Mouse (Mus musculus) liver, postnatal 0 days (tissue): ENCODE data around the gene Atp2b2. TPM values are rescaled to one million over a fixed set of nuclear protein-coding genes. Genes with fewer than 3 reads are reported as not detected.
A peak's percentile ranks its signal among the peaks of the same experiment; 100 is the strongest.

Experiments
- ATAC-seq: fragments of 200-750 bp; cut with Nextera tagmentation; 2 replicates; pipeline ENCODE4 v1.8.0; 2017; ENCODE audit warnings: mild to moderate bottlenecking, moderate library complexity
- DNase-seq: peaks from one replicate; pipeline ENCODE4 v3.0.0-alpha.2; 2016
- H3K27ac ChIP-seq: fragments of 300-500 bp; sonication (generic); 2 replicates; pipeline ENCODE4 v1.5.1; 2014; ENCODE audit warnings: antibody characterized with exemption, moderate library complexity, mild to moderate bottlenecking, low read depth
- H3K27me3 ChIP-seq: fragments of 300-500 bp; sonication (generic); 2 replicates; pipeline ENCODE4 v1.6.1; 2014; ENCODE audit warnings: low read length, control low read depth, mixed read lengths; ENCODE audit not compliant: insufficient read depth
- H3K36me3 ChIP-seq: fragments of 300-500 bp; sonication (generic); replicated peaks from 2 replicates; pipeline ENCODE4 v1.6.1; 2014; ENCODE audit warnings: mild to moderate bottlenecking, control low read depth, low read length, moderate library complexity, mixed read lengths; ENCODE audit not compliant: insufficient read depth
- H3K4me1 ChIP-seq: fragments of 300-500 bp; sonication (generic); 2 replicates; pipeline ENCODE4 v1.6.1; 2014; ENCODE audit warnings: antibody characterized with exemption, mild to moderate bottlenecking, control low read depth; ENCODE audit not compliant: insufficient read depth
- H3K4me2 ChIP-seq: fragments of 300-500 bp; sonication (generic); 2 replicates; pipeline ENCODE4 v1.6.1; 2014; ENCODE audit warnings: low read depth, mild to moderate bottlenecking, low read length, moderate library complexity, mixed read lengths
- H3K4me3 ChIP-seq: fragments of 300-500 bp; sonication (generic); 2 replicates; pipeline ENCODE4 v1.5.1; 2014; ENCODE audit warnings: low read depth, low read length
- H3K9ac ChIP-seq: fragments of 300-500 bp; sonication (generic); replicated peaks from 2 replicates; pipeline ENCODE4 v1.6.1; 2014; ENCODE audit warnings: mild to moderate bottlenecking, moderate library complexity
- H3K9me3 ChIP-seq: fragments of 300-500 bp; sonication (generic); 2 replicates; pipeline ENCODE4 v1.6.1; 2016; ENCODE audit warnings: mild to moderate bottlenecking, control low read depth, low read length, mixed read lengths
- CTCF ChIP-seq: sonication (generic); IDR thresholded peaks from 2 replicates; pipeline ENCODE4 v1.5.1; 2016; ENCODE audit warnings: antibody characterized with exemption, low read depth
- EP300 ChIP-seq: IDR thresholded peaks from 2 replicates; pipeline ENCODE4 v1.6.1; 2016; ENCODE audit warnings: antibody characterized with exemption, low read depth, mild to moderate bottlenecking
- WGBS: fragments of 180-500 bp; shearing (Covaris S2); extraction: QIAGEN DNeasy Blood & Tissue Kit; methylation state at CpG from one replicate; pipeline ENCODE4 v1.1.7; 2014; ENCODE audit not compliant: insufficient replicate concordance; 5-methylcytosine and 5-hydroxymethylcytosine counted together
- polyA plus RNA-seq: library from polyadenylated mRNA; unstranded; fragments of >200 nt; fragmentation: Nextera tagmentation; extraction: Ambion mirVana; gene quantifications from 2 replicates; pipeline ENCODE4 v1.2.1, GENCODE M21; 2015

The Atp2b2 gene
- polyA plus RNA-seq, 1 experiment from 2014 or later, result 0.41 TPM

GRCm38 (mm10) chr6:113742321-113742720 lies 300.1 kb downstream of the Atp2b2 start:
- ATAC-seq (no peak), DNase-seq (no peak)
- whole genome bisulfite sequencing, result 80% methylated on average over 1 of the region's 1 CpGs
- H3K9me3 ChIP-seq, result no peaks in the 10 kb centered on the region
- no peak for TF ChIP-seq EP300
- no peak for TF ChIP-seq CTCF
- H3K27ac ChIP-seq, result no peak overlapping the region
- no peak overlapping the region for H3K4me2 ChIP-seq
- 0 out of 2 replicates have a peak, but pooled peaks cover 1% of the 10 kb centered on the region for H3K27me3 ChIP-seq
- H3K4me3 ChIP-seq, result no peak overlapping the region
- H3K4me1 ChIP-seq, result peaks cover 15% of the 10 kb centered on the region
- H3K9ac ChIP-seq, result no peak overlapping the region
- peaks cover 2% of the 10 kb centered on the region; the same call in 1 of the 2 replicates for H3K36me3 ChIP-seq

- TF ChIP-seq CTCF (no peak), EP300 (no peak)
- H3K4me3 ChIP-seq, result no peak overlapping the region
- no peak overlapping the region for H3K27ac ChIP-seq
- no peak overlapping the region for H3K4me2 ChIP-seq
- H3K9me3 ChIP-seq, result no peaks in the 10 kb centered on the region
- no peak for DNase-seq
- no peak overlapping the region for H3K9ac ChIP-seq
- peaks cover 10% of the 10 kb centered on the region for H3K36me3 ChIP-seq
- H3K4me1 ChIP-seq, result peaks cover 15% of the 10 kb centered on the region
- 61% methylated on average over 2 of the region's 2 CpGs for WGBS
- no peak for ATAC-seq
- H3K27me3 ChIP-seq, result no peaks in the 10 kb centered on the region
Observed at GRCm38 (mm10) chr6:113741425-113741824, 301.0 kb downstream of the Atp2b2 start.

- Histone ChIP-seq H3K9me3 (no peaks in the 10 kb centered on the region), H3K27me3 (no peaks in the 10 kb centered on the region), H3K9ac (peak within 1 kb of the TSS; percentile 76), H3K27ac (peak within 1 kb of the TSS; percentile 13), H3K4me3 (peak within 1 kb of the TSS; percentile 67), H3K4me1 (peaks cover 15% of the 10 kb centered on the region), H3K4me2 (peak within 1 kb of the TSS; percentile 85), H3K36me3 (peaks cover 19% of the 10 kb centered on the region)
- ATAC-seq (peak; percentile 87), DNase-seq (peak; percentile 89)
- 6% methylated on average over 41 of the region's 41 CpGs for WGBS
- TF ChIP-seq EP300, result 0 out of 2 replicates have a peak, but pooled peaks have one; percentile 25
- 0 out of 2 replicates have a peak, but pooled peaks have one; percentile 6 for TF ChIP-seq CTCF
Observed at GRCm38 (mm10) chr6:113740236-113741217, 301.9 kb downstream of the Atp2b2 start, which contains the start of gene Sec13. TSS of gene Sec13 (minus strand) at chr6:113740743.

GRCm38 (mm10) chr6:113737318-113738046 lies 304.9 kb downstream of the Atp2b2 start:
- H3K4me3 ChIP-seq, result no peak overlapping the region
- H3K9ac ChIP-seq, result no peak overlapping the region
- no peak for TF ChIP-seq EP300
- no peak for TF ChIP-seq CTCF
- H3K27me3 ChIP-seq, result no peaks in the 10 kb centered on the region
- ATAC-seq (no peak), DNase-seq (no peak)
- peaks cover 15% of the 10 kb centered on the region for H3K4me1 ChIP-seq
- H3K36me3 ChIP-seq, result peaks cover 44% of the 10 kb centered on the region
- H3K9me3 ChIP-seq, result no peaks in the 10 kb centered on the region
- 87% methylated on average over 9 of the region's 9 CpGs for WGBS
- no peak overlapping the region for H3K4me2 ChIP-seq
- H3K27ac ChIP-seq, result no peak overlapping the region

GRCm38 (mm10) chr6:113731296-113731695 lies 311.1 kb downstream of the Atp2b2 start:
- no peak overlapping the region for H3K4me2 ChIP-seq
- no peaks in the 10 kb centered on the region for H3K27me3 ChIP-seq
- peaks cover 86% of the 10 kb centered on the region for H3K36me3 ChIP-seq
- H3K27ac ChIP-seq, result no peak overlapping the region
- no peak for DNase-seq
- H3K4me1 ChIP-seq, result no peaks in the 10 kb centered on the region
- TF ChIP-seq EP300, result no peak
- no peak for TF ChIP-seq CTCF
- no peaks in the 10 kb centered on the region for H3K9me3 ChIP-seq
- no peak overlapping the region for H3K9ac ChIP-seq
- WGBS, result 84% methylated on average over 3 of the region's 3 CpGs
- H3K4me3 ChIP-seq, result no peak overlapping the region
- no peak for ATAC-seq

GRCm38 (mm10) chr6:113728181-113728580 lies 314.2 kb downstream of the Atp2b2 start:
- no peak overlapping the region for H3K27ac ChIP-seq
- TF ChIP-seq EP300 (no peak), CTCF (no peak)
- no peak overlapping the region for H3K9ac ChIP-seq
- H3K4me3 ChIP-seq, result no peak overlapping the region
- no peaks in the 10 kb centered on the region for H3K9me3 ChIP-seq
- peaks cover 77% of the 10 kb centered on the region for H3K36me3 ChIP-seq
- 84% methylated on average over 7 of the region's 7 CpGs for WGBS
- H3K4me2 ChIP-seq, result no peak overlapping the region
- DNase-seq (no peak), ATAC-seq (no peak)
- no peaks in the 10 kb centered on the region for H3K4me1 ChIP-seq
- H3K27me3 ChIP-seq, result no peaks in the 10 kb centered on the region
